Mouse (Mus musculus) lung, adult 2 months (tissue): ENCODE data around the gene Nfic.

Experiments
- CTCF ChIP-seq: fragments of 200-500 bp; IDR thresholded peaks from 2 replicates; pipeline ENCODE4 v1.5.1; 2011; ENCODE audit warnings: mild to moderate bottlenecking, low read length, control low read depth; ENCODE audit not compliant: insufficient read depth
- POLR2A ChIP-seq: fragments of 200-500 bp; IDR thresholded peaks from 2 replicates; pipeline ENCODE4 v1.6.1; 2011; ENCODE audit warnings: low read depth, mild to moderate bottlenecking, control low read depth, low read length, borderline replicate concordance; ENCODE audit errors: extremely low read depth

- no peak for TF ChIP-seq POLR2A
- TF ChIP-seq CTCF: no peak
Observed at GRCm38 (mm10) chr10:81454106-81454505, 1.3 kb downstream of the Nfic start.
